Mouse (Mus musculus) neural tube, embryonic 11.5 days (tissue): Measurements from ENCODE around the gene Gsdma2. TPM values are rescaled to one million over a fixed set of nuclear protein-coding genes. Genes with fewer than 3 reads are reported as not detected.
"Not testable (repeated sequence)": the region's sequence is repeated elsewhere in the genome, so short reads cannot be mapped to it uniquely, and the experiment has no call there.

Experiments
- ATAC-seq: fragments of 200-750 bp; cut with Nextera tagmentation; 2 replicates; pipeline ENCODE4 v1.8.0; 2017; ENCODE audit warnings: moderate number of reproducible peaks, mild to moderate bottlenecking, moderate TSS enrichment, moderate library complexity; ENCODE audit not compliant: insufficient read depth, low FRiP score, low TSS enrichment
- DNase-seq: peaks from one replicate; pipeline ENCODE4 v3.0.0-alpha.2; 2015; ENCODE audit warnings: low spot score
- H3K27ac ChIP-seq: fragments of 300-500 bp; sonication (generic); 2 replicates; pipeline ENCODE4 v1.5.1; 2014; ENCODE audit warnings: low read depth, mild to moderate bottlenecking, low read length
- H3K27me3 ChIP-seq: fragments of 300-500 bp; sonication (generic); 2 replicates; pipeline ENCODE4 v1.6.1; 2014; ENCODE audit warnings: mild to moderate bottlenecking, low read length, mixed read lengths; ENCODE audit not compliant: control insufficient read depth, insufficient read depth
- H3K36me3 ChIP-seq: fragments of 300-500 bp; sonication (generic); 2 replicates; pipeline ENCODE4 v1.6.1; 2014; ENCODE audit warnings: mild to moderate bottlenecking, low read length, moderate library complexity, mixed read lengths; ENCODE audit not compliant: control insufficient read depth, insufficient read depth
- H3K4me1 ChIP-seq: fragments of 300-500 bp; sonication (generic); 2 replicates; pipeline ENCODE4 v1.6.1; 2014; ENCODE audit warnings: low read length, mixed read lengths; ENCODE audit not compliant: control insufficient read depth, insufficient read depth
- H3K4me2 ChIP-seq: fragments of 300-500 bp; sonication (generic); 2 replicates; pipeline ENCODE4 v1.6.1; 2014; ENCODE audit warnings: low read depth, mild to moderate bottlenecking, moderate library complexity
- H3K4me3 ChIP-seq: fragments of 300-500 bp; sonication (generic); 2 replicates; pipeline ENCODE4 v1.5.1; 2014; ENCODE audit warnings: low read depth, low read length
- H3K9ac ChIP-seq: fragments of 300-500 bp; sonication (generic); 2 replicates; pipeline ENCODE4 v1.6.1; 2014; ENCODE audit warnings: mild to moderate bottlenecking, low read length
- H3K9me3 ChIP-seq: fragments of 300-500 bp; sonication (generic); 2 replicates; pipeline ENCODE4 v1.6.1; 2016; ENCODE audit warnings: low read length; ENCODE audit not compliant: control insufficient read depth
- WGBS: fragments of 180-500 bp; shearing (Covaris S2); extraction: QIAGEN DNeasy Blood & Tissue Kit; methylation state at CpG from one replicate; pipeline ENCODE4 v1.1.7; 2014; 5-methylcytosine and 5-hydroxymethylcytosine counted together
- polyA plus RNA-seq: library from polyadenylated mRNA; unstranded; fragments of >200 nt; fragmentation: Nextera tagmentation; extraction: Ambion mirVana; gene quantifications from 2 replicates; pipeline ENCODE4 v1.2.1, GENCODE M21; 2014

Gene Gsdma2
- polyA plus RNA-seq, 1 experiment from 2014 or later, result 0.17 TPM

DNA sequence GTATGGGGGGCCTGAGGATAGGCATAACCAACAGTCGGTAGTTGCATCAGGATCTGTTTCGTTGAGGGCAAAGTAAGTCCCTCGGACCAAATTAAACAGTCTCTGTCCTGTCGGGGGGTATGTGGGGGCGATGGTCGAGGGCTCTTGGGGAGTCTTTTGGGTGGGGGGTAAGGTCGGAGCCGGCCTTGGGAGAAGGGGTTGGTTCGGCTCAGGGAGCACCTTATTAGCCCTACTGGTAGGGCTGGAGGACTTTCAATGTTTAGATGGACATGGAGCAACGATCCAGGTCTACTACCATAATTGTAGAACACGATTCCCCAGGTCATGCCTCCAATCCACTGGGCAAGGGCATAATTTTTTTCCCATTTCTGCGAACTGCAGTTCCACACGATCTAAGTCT lies 25.8 kb upstream of the Gsdma2 start:
- Histone ChIP-seq H3K9me3 (no peaks in the 10 kb centered on the region), H3K4me1 (no peaks in the 10 kb centered on the region), H3K27me3 (no peaks in the 10 kb centered on the region), H3K36me3 (no peaks in the 10 kb centered on the region), H3K4me3 (no peak overlapping the region), H3K27ac (no peak overlapping the region), H3K4me2 (no peak overlapping the region), H3K9ac (no peak overlapping the region)
- 93% methylated on average over 13 of the region's 13 CpGs for WGBS
- ATAC-seq, result no peak
- DNase-seq, result no peak

DNA sequence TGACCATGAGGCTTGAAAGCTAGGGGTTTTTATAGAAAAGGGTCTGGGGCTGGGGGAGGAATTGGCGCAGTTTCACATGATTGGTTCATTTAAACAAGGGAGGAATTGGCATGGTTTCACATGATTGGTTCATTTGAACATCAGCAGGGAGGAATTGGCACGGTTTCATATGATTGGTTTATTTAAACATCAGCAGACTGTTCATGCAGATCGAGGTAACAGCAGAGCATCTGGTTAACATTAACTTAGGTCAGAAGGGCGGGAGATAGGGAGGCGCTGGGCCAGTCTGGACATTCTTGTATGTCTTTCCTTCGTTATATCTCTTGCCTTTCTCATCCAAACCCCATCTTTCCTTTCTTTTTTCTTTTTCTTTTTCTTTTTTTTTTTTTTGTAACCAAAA lies 22.6 kb upstream of the Gsdma2 start:
- H3K36me3 ChIP-seq, H3K9ac ChIP-seq, ATAC-seq, H3K9me3 ChIP-seq, H3K27ac ChIP-seq, H3K27me3 ChIP-seq, H3K4me3 ChIP-seq, DNase-seq, H3K4me2 ChIP-seq, H3K4me1 ChIP-seq: not testable (repeated sequence)
- 81% methylated on average over 6 of the region's 6 CpGs for WGBS

DNA sequence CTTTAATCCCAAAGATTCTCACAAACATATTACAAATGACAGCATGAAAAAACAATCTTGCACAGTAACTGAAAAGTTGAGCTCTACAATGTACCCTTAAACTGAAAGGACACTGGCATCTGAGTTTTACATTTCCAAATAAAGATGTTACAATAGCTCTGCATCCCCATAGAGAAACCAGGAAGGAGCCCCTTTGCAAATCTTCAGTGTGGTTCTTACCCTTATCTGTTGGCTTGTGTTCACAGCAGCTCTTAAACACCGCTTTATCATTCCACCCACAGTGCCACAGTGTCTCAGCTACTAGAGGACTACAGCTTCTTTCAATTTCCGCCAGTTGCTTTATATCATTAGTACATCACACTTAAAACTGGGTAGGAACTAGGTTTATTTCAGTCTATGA lies 22.2 kb upstream of the Gsdma2 start:
- not testable (repeated sequence) for H3K4me3 ChIP-seq, H3K27me3 ChIP-seq, ATAC-seq, H3K36me3 ChIP-seq, DNase-seq, H3K4me1 ChIP-seq, H3K9me3 ChIP-seq, H3K9ac ChIP-seq, H3K27ac ChIP-seq, H3K4me2 ChIP-seq
- 85% methylated on average over 2 of the region's 2 CpGs for WGBS

DNA sequence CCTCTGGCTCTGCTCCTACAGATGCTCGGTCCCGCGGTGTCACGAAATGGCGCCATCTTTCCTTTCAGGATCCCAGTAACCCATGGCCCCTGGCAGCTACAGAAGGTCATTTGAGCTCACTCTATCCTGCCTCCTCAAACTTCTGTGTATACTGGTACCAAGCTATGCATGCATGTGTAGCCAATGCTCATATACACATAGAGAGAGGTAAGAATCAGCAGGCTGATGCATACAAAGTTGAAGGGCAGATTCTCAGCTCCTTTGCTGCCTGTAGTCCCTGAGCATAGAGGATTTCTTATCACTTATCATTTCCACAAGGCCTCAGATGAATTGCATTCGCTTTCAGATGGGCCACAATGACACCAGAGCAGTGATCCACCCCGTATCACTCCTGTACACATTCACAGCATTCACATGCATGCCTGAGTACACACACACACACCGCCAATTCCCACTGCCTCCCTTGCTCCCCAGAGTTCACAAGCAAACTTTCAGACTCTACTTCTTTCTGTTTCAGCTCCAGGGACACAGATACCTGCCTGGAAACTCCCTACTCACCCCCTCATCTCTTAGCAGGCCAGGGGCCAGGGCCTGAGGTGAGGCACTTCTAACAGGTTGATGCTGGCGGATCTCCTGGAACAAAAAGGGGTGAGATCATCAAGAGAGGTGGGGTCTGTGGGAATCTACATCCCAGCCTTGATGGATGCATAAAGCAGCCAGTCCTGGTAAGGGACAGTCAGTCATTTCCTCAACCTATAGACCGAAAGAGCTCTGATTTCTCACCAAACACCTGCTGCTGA lies 20.7 kb upstream of the Gsdma2 start, which contains the start of the genes Gm12355 and Gsdma3:
Gm12355 (minus strand) TSS at position 51 of the 800 bp plus-strand sequence.
Gsdma3 (plus strand) TSS at position 750 of the 800 bp plus-strand sequence.
- ATAC-seq (no peak), DNase-seq (no peak)
- no peaks in the 10 kb centered on the region for H3K9me3 ChIP-seq
- WGBS, result 87% methylated on average over 10 of the region's 10 CpGs
- no peak within 1 kb of the TSS for H3K9ac ChIP-seq
- H3K27ac ChIP-seq, result no peak within 1 kb of the TSS
- H3K4me1 ChIP-seq, result no peaks in the 10 kb centered on the region
- H3K4me3 ChIP-seq, result no peak within 1 kb of the TSS
- no peaks in the 10 kb centered on the region for H3K36me3 ChIP-seq
- H3K27me3 ChIP-seq, result no peaks in the 10 kb centered on the region
- H3K4me2 ChIP-seq, result no peak within 1 kb of the TSS

DNA sequence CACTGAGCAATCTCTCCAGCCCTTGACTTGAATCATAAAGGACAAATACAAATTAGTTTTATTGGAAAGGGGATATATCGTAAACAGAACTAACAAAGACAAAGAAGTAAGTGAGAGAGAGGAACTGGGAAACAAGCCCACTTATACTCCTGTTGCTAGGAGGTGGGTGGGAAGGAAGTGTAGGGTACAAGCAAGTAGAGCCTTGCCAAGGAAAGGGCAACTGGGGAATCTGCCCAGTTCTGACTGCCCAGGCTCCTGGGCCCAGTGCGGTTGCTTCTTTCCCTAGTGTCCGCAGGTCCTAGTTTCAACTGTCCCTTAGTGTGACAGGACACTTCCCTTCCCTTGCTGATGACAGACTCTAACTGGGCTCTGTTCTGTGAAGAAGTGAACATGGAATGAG lies 17.9 kb upstream of the Gsdma2 start:
- H3K27ac ChIP-seq, result no peak overlapping the region
- no peaks in the 10 kb centered on the region for H3K36me3 ChIP-seq
- no peak overlapping the region for H3K4me3 ChIP-seq
- DNase-seq, result no peak
- H3K9me3 ChIP-seq, result no peaks in the 10 kb centered on the region
- WGBS, result 95% methylated on average over 3 of the region's 3 CpGs
- no peak overlapping the region for H3K9ac ChIP-seq
- no peaks in the 10 kb centered on the region for H3K4me1 ChIP-seq
- H3K4me2 ChIP-seq, result no peak overlapping the region
- no peak for ATAC-seq
- H3K27me3 ChIP-seq, result no peaks in the 10 kb centered on the region

DNA sequence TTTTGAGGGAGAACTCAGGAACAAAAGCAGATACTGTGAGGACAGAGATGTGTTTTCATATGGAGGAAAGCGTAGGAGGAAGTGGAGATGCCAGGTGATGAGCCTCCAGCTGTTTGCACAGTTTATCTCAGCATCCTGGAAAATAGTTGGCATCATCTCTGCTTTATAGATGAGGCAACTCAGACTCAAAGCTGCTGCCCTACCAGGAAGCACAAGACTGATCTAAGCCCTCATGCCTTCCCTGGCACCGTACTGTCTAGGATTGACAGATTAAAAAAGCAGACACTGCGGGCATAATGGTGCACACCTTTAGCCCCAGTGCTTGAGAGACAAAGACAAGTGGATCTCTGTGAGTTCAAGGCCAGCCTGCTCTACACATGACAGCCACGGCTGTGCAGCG lies 15.9 kb upstream of the Gsdma2 start:
- Histone ChIP-seq H3K9ac (no peak overlapping the region), H3K27me3 (no peaks in the 10 kb centered on the region), H3K9me3 (no peaks in the 10 kb centered on the region), H3K27ac (no peak overlapping the region), H3K36me3 (no peaks in the 10 kb centered on the region), H3K4me2 (no peak overlapping the region), H3K4me3 (no peak overlapping the region), H3K4me1 (no peaks in the 10 kb centered on the region)
- ATAC-seq, result no peak
- DNase-seq, result no peak
- WGBS, result 89% methylated on average over 5 of the region's 5 CpGs

DNA sequence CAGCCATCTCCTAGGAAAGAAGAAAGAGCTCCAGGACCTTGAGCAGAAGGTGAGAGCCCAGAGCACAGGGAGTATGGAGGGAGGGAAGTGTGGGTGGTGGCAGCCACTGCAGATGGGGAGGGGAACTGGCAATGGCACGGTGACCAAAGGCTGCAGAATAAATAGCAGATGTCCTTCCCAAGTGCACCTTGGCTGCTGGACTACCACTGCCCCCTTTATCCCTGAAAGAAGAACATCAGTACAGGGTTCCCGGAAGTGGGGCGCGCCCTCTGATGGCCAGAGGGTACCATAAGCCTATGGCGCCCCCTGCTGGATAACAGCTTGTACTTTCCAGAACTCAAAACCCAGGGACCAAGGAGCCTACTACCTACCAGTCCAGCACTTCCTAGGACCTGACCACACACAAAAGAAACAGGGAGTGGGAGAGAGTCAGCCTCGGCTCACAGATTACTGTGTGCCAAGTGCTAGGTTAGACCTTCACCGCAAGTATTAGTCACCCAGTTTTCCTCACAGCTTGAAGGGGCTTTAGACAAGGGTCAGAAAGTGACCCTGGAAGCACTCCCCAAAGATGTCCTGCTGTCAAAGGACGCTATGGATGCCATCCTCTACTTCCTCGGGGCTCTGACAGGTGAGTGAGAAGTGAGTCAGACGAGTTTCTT lies 11.1 kb upstream of the Gsdma2 start:
- DNase-seq, result not testable (repeated sequence)

DNA sequence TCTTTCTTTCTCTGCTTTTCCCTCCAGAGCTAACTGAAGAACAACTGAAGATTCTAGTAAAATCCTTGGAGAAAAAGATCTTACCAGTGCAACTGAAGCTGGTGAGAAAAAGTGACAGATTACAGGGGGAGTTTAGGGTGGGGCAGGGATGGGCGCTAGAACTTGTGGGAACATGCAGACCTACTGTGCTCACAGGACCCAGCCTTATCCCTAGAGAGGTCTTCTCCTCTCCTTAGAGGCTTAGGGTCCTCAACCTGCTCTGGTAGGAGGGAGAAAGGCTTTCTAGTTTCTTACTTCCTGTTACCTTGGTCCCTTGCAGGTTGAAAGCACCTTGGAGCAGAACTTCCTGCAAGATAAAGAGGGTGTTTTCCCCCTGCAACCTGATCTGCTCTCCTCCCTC lies 9.1 kb upstream of the Gsdma2 start:
- no peak overlapping the region for H3K4me2 ChIP-seq
- WGBS, result 95% methylated on average over 1 of the region's 1 CpGs
- no peak for ATAC-seq

More for the DNA sequence above, 11.1 kb upstream of the Gsdma2 start:
- H3K4me3 ChIP-seq, H3K9me3 ChIP-seq, H3K4me1 ChIP-seq, H3K27me3 ChIP-seq, H3K4me2 ChIP-seq, H3K27ac ChIP-seq, ATAC-seq, H3K36me3 ChIP-seq, H3K9ac ChIP-seq: not testable (repeated sequence)
- WGBS, result 38% methylated on average over 10 of the region's 10 CpGs

DNA sequence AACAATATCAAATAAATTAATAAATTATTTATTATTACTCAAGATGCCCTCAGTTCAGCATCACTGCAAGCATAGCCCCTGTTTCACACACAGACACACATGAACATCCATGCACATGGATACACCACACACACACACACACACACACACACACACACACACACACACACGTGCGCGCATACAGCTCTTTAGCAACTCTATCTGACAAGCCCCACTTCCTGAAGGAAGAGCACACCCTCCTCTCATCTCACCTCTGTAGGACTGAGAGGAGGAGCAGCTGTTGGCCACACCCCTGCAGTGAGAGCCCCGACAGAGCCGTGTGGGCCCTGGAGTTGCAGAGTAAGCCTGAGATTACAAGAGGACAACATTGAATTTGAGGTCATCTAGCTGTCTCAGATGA lies 6.5 kb upstream of the Gsdma2 start:
- Histone ChIP-seq H3K9ac (no peak overlapping the region), H3K27ac (no peak overlapping the region), H3K4me2 (no peak overlapping the region), H3K4me3 (no peak overlapping the region), H3K36me3 (no peaks in the 10 kb centered on the region), H3K27me3 (no peaks in the 10 kb centered on the region), H3K4me1 (no peaks in the 10 kb centered on the region), H3K9me3 (no peaks in the 10 kb centered on the region)
- DNase-seq, result no peak
- no peak for ATAC-seq
- 66% methylated on average over 5 of the region's 5 CpGs for WGBS

More for the DNA sequence above, 9.1 kb upstream of the Gsdma2 start:
- Histone ChIP-seq H3K9ac (no peak overlapping the region), H3K4me1 (no peaks in the 10 kb centered on the region), H3K27me3 (no peaks in the 10 kb centered on the region), H3K9me3 (no peaks in the 10 kb centered on the region), H3K4me3 (no peak overlapping the region), H3K36me3 (no peaks in the 10 kb centered on the region), H3K27ac (no peak overlapping the region)
- DNase-seq, result no peak
